17 mouse cellular contexts compared by ENCODE assay signal in genomic region chr5:117916349-117916748, GRCm38 (mm10).
DNase-seq lines count a peak whose midpoint lies in the region; TF ChIP-seq lines count a peak whose summit lies in the region.
"Had no signal": no experiment of that assay in that cellular context is flagged by ENCODE, and none has a peak within 500 bp of the region (broad histone marks: within the 10 kb centered on the region; RNA-seq: fewer than 3 reads in every experiment).

No protein-coding gene starts in this region.

- H3K27me3 ChIP-seq in splenic B cell, adult 2 months (ENCODE audit: control insufficient read depth, insufficient read depth, low read length, poor library complexity, severe bottlenecking) = no peaks in the 10 kb centered on the region
- H3K27me3 ChIP-seq: liver, embryonic 12.5 days; lung, embryonic 15.5 days had no signal

- no peaks in the 10 kb centered on the region for H3K36me3 ChIP-seq in splenic B cell, adult 2 months (ENCODE audit: control insufficient read depth, insufficient read depth, low read length, poor library complexity, severe bottlenecking)
- H3K36me3 ChIP-seq: hindbrain, embryonic 10.5 days; liver, embryonic 12.5 days; lung, embryonic 15.5 days had no signal

- no peak for TF ChIP-seq CTCF in layer of hippocampus, adult 2 months (conservative IDR thresholded peaks at IDR 0.05)

- DNase-seq in layer of hippocampus, adult 18-20 months (ENCODE audit: low spot score in 2 of 2) = peak; percentile 21 to 63
- no peak for DNase-seq in layer of hippocampus, postnatal 25 days (ENCODE audit: extremely low spot score in 1 of 2, low spot score in 1 of 2)
- peak; percentile 37 to 45 for DNase-seq in layer of hippocampus, adult 2 months (ENCODE audit: low spot score in 2 of 2)
- DNase-seq in left cerebral cortex, postnatal 25 days (ENCODE audit: low spot score in 2 of 2) = peak; percentile 28 to 82
- DNase-seq in splenic B cell, adult 2 months (ENCODE audit: low read depth, low spot score) = peak; percentile 20
- no peak for DNase-seq in embryo, embryonic 11 days
- DNase-seq in urinary bladder, postnatal 25 days (ENCODE audit: low spot score) = no peak
- no peak for DNase-seq in cerebellum, adult 8-10 months
- DNase-seq: adrenal gland, postnatal 36 days; cerebellum, adult 9-11 months; heart, adult 11 months; kidney, adult 8-10 months; kidney, postnatal 36 days; thymus, adult 2 months had no signal

- no peak overlapping the region for H3K27ac ChIP-seq in layer of hippocampus, adult 2 months
- H3K27ac ChIP-seq: hindbrain, embryonic 10.5 days; liver, embryonic 12.5 days; lung, embryonic 15.5 days had no signal

- intact Hi-C loops in left cerebral cortex, postnatal 25 days (cut with DNase I) = loop anchor here (10.0 kb wide), 1 partner anchor 222 kb away; no protein-coding TSS in a partner anchor

- no peak overlapping the region for H3K4me3 ChIP-seq in layer of hippocampus, adult 2 months
- H3K4me3 ChIP-seq: hindbrain, embryonic 10.5 days; liver, embryonic 12.5 days; lung, embryonic 15.5 days had no signal

Comparison
In these comparisons a context has a peak if more than half of its experiments do, and no peak if none do; other contexts are left out.
1. DNase-seq: peak in layer of hippocampus, adult 18-20 months (2 of 2), layer of hippocampus, adult 2 months (2 of 2), left cerebral cortex, postnatal 25 days (2 of 2) and splenic B cell, adult 2 months (single experiment); none in layer of hippocampus, postnatal 25 days (0 of 2), embryo, embryonic 11 days (single experiment), urinary bladder, postnatal 25 days (single experiment) and cerebellum, adult 8-10 months (single experiment).